Mouse (Mus musculus) small intestine, adult 2 months (tissue): Measurements from ENCODE around the gene Suclg1. TPM values are rescaled to one million over a fixed set of nuclear protein-coding genes. Genes with fewer than 3 reads are reported as not detected.

Experiments
- H3K27ac ChIP-seq: fragments of 200-500 bp; 2 replicates; pipeline ENCODE4 v1.5.1; 2012; ENCODE audit warnings: low read depth, low read length, control low read depth, inconsistent platforms; ENCODE audit not compliant: insufficient read depth
- H3K27me3 ChIP-seq: fragments of 200-500 bp; 2 replicates; pipeline ENCODE4 v1.6.1; 2012; ENCODE audit warnings: mild to moderate bottlenecking, moderate library complexity, low read length, inconsistent platforms; ENCODE audit not compliant: control insufficient read depth, insufficient read depth
- H3K36me3 ChIP-seq: fragments of 200-500 bp; 2 replicates; pipeline ENCODE4 v1.6.1; 2012; ENCODE audit warnings: mild to moderate bottlenecking, low read length, control low read depth, inconsistent platforms; ENCODE audit not compliant: control insufficient read depth, insufficient read depth
- H3K4me1 ChIP-seq: fragments of 200-500 bp; 2 replicates; pipeline ENCODE4 v1.6.1; 2012; ENCODE audit warnings: low read length, inconsistent platforms, mixed read lengths; ENCODE audit not compliant: control insufficient read depth, insufficient read depth, insufficient read length
- H3K4me3 ChIP-seq: fragments of 200-500 bp; 2 replicates; pipeline ENCODE4 v1.5.1; 2012; ENCODE audit warnings: low read depth, mild to moderate bottlenecking, control low read depth, inconsistent platforms, low read length, moderate library complexity
- CTCF ChIP-seq: fragments of 200-500 bp; IDR thresholded peaks from 2 replicates; pipeline ENCODE4 v1.5.1; 2012; ENCODE audit warnings: low read depth, mild to moderate bottlenecking, control low read depth, inconsistent platforms, low read length, moderate library complexity, mixed read lengths; ENCODE audit not compliant: insufficient replicate concordance, insufficient read length; ENCODE audit errors: extremely low read depth
- POLR2A ChIP-seq: fragments of 200-500 bp; IDR thresholded peaks from 2 replicates; pipeline ENCODE4 v1.6.1; 2012; ENCODE audit warnings: low read depth, mild to moderate bottlenecking, control low read depth, inconsistent platforms, low read length, moderate library complexity
- WGBS: fragments of 180-500 bp; shearing (Covaris S2); methylation state at CpG from one replicate; pipeline ENCODE4 v1.1.7; 2018; 5-methylcytosine and 5-hydroxymethylcytosine counted together
- polyA plus RNA-seq: library from polyadenylated mRNA; depleted of rRNA; stranded (reverse); fragments of >200 nt; gene quantifications from 2 replicates; pipeline ENCODE4 v1.2.3, GENCODE M21; 2012

The Suclg1 gene
- polyA plus RNA-seq, 1 experiment: 97.0 TPM

GRCm38 (mm10) chr6:73264801-73265200, 16.6 kb downstream of the Suclg1 start:
- 79% methylated on average over 2 of the region's 2 CpGs for WGBS
- H3K4me1 ChIP-seq: no peaks in the 10 kb centered on the region; the same call in 1 of the 2 replicates
- peaks cover 71% of the 10 kb centered on the region for H3K36me3 ChIP-seq
- H3K27me3 ChIP-seq: no peaks in the 10 kb centered on the region
- no peak for TF ChIP-seq POLR2A
- no peak for TF ChIP-seq CTCF
- no peak overlapping the region for H3K27ac ChIP-seq
- H3K4me3 ChIP-seq: no peak overlapping the region

GRCm38 (mm10) chr6:73267738-73268311, 19.6 kb downstream of the Suclg1 start:
- H3K4me3 ChIP-seq: no peak overlapping the region
- no peaks in the 10 kb centered on the region; the same call in 1 of the 2 replicates for H3K4me1 ChIP-seq
- H3K27ac ChIP-seq: no peak overlapping the region
- 95% methylated on average over 8 of the region's 8 CpGs for WGBS
- TF ChIP-seq CTCF (no peak), POLR2A (no peak)
- no peaks in the 10 kb centered on the region for H3K27me3 ChIP-seq
- H3K36me3 ChIP-seq: peaks cover 72% of the 10 kb centered on the region

- Histone ChIP-seq H3K36me3 (peaks cover 68% of the 10 kb centered on the region), H3K27ac (no peak overlapping the region), H3K4me1 (no peaks in the 10 kb centered on the region; the same call in 1 of the 2 replicates), H3K4me3 (no peak overlapping the region), H3K27me3 (no peaks in the 10 kb centered on the region)
- TF ChIP-seq POLR2A: no peak
- TF ChIP-seq CTCF: no peak
- WGBS: 93% methylated on average over 3 of the region's 3 CpGs
These were observed 21.2 kb downstream of the Suclg1 start for GRCm38 (mm10) chr6:73269374-73269773.

GRCm38 (mm10) chr6:73271546-73272091, 23.4 kb downstream of the Suclg1 start:
- Histone ChIP-seq H3K27me3 (no peaks in the 10 kb centered on the region), H3K4me1 (no peaks in the 10 kb centered on the region; the same call in 1 of the 2 replicates), H3K27ac (no peak overlapping the region), H3K36me3 (peaks cover 70% of the 10 kb centered on the region), H3K4me3 (no peak overlapping the region)
- 91% methylated on average over 3 of the region's 3 CpGs for WGBS
- TF ChIP-seq POLR2A: no peak
- no peak for TF ChIP-seq CTCF

- Histone ChIP-seq H3K4me3 (no peak overlapping the region), H3K4me1 (no peaks in the 10 kb centered on the region), H3K27me3 (no peaks in the 10 kb centered on the region), H3K36me3 (peaks cover 62% of the 10 kb centered on the region), H3K27ac (no peak overlapping the region)
- no peak for TF ChIP-seq POLR2A
- TF ChIP-seq CTCF: no peak
- WGBS: 86% methylated on average over 5 of the region's 5 CpGs
These were observed 26.8 kb downstream of the Suclg1 start for GRCm38 (mm10) chr6:73275002-73275401.

- no peak overlapping the region for H3K4me3 ChIP-seq
- no peak for TF ChIP-seq CTCF
- TF ChIP-seq POLR2A: no peak
- 46% methylated on average over 8 of the region's 8 CpGs for WGBS
- H3K4me1 ChIP-seq: no peaks in the 10 kb centered on the region
- peaks cover 25% of the 10 kb centered on the region for H3K36me3 ChIP-seq
- no peak overlapping the region for H3K27ac ChIP-seq
- no peaks in the 10 kb centered on the region for H3K27me3 ChIP-seq
These were observed 31.5 kb downstream of the Suclg1 start for GRCm38 (mm10) chr6:73279681-73280080.

GRCm38 (mm10) chr6:73280546-73281115, 32.4 kb downstream of the Suclg1 start:
- TF ChIP-seq POLR2A (no peak), CTCF (no peak)
- 63% methylated on average over 9 of the region's 9 CpGs for WGBS
- H3K27ac ChIP-seq: no peak overlapping the region

More at GRCm38 (mm10) chr6:73280546-73281115, 32.4 kb downstream of the Suclg1 start:
- Histone ChIP-seq H3K36me3 (peaks cover 16% of the 10 kb centered on the region), H3K4me1 (no peaks in the 10 kb centered on the region), H3K4me3 (no peak overlapping the region), H3K27me3 (no peaks in the 10 kb centered on the region)
